Mouse (Mus musculus) C2C12 (cell line): ENCODE measurements around the gene Ppm1h. TPM values are rescaled to one million over a fixed set of nuclear protein-coding genes. Genes with fewer than 3 reads are reported as not detected.

Experiments used
- H3K27me3 ChIP-seq: one replicate; pipeline ENCODE4 v1.6.1; 2011; ENCODE audit not compliant: control insufficient read depth, insufficient read depth, insufficient read length
- H3K36me3 ChIP-seq: one replicate; pipeline ENCODE4 v1.6.1; 2011; ENCODE audit not compliant: control insufficient read depth, insufficient read depth
- H3K4me3 ChIP-seq: one replicate; pipeline ENCODE4 v1.5.1; 2011; ENCODE audit warnings: mild to moderate bottlenecking, control low read depth; ENCODE audit not compliant: poor library complexity, insufficient read depth, severe bottlenecking
- H3K79me2 ChIP-seq: one replicate; pipeline ENCODE4 v1.6.1; 2011; ENCODE audit not compliant: control insufficient read depth, insufficient read depth
- H3K79me3 ChIP-seq: one replicate; pipeline ENCODE4 v1.6.1; 2011; ENCODE audit warnings: low read depth, control low read depth
- H3ac ChIP-seq: one replicate; pipeline ENCODE3; 2011; ENCODE audit warnings: low read depth; ENCODE audit not compliant: control insufficient read depth, insufficient read length
- CEBPB ChIP-seq: IDR thresholded peaks from one replicate; pipeline ENCODE4 v1.6.1; 2011; ENCODE audit warnings: low read depth, mild to moderate bottlenecking, control low read depth, moderate library complexity
- CTCF ChIP-seq: IDR thresholded peaks from one replicate; pipeline ENCODE4 v1.5.1; 2011; ENCODE audit not compliant: control insufficient read depth, insufficient read depth, insufficient read length
- FOSL1 ChIP-seq: IDR thresholded peaks from one replicate; pipeline ENCODE4 v1.8.0; 2011; ENCODE audit warnings: mild to moderate bottlenecking, low read length; ENCODE audit not compliant: poor library complexity, insufficient read depth, severe bottlenecking
- MAX ChIP-seq: IDR thresholded peaks from one replicate; pipeline ENCODE4 v1.6.1; 2011; ENCODE audit warnings: mild to moderate bottlenecking, control low read depth
- MYOD1 ChIP-seq: IDR thresholded peaks from one replicate; pipeline ENCODE4 v1.6.1; 2011; ENCODE audit warnings: low read depth; ENCODE audit not compliant: control insufficient read depth, insufficient read length
- MYOG ChIP-seq: IDR thresholded peaks from one replicate; pipeline ENCODE4 v1.6.1; 2011; ENCODE audit not compliant: control insufficient read depth, insufficient read length; ENCODE audit errors: extremely low read depth
- USF1 ChIP-seq: IDR thresholded peaks from one replicate; pipeline ENCODE4 v1.6.1; 2011; ENCODE audit warnings: low read depth, mild to moderate bottlenecking, control low read depth, moderate library complexity
- polyA plus RNA-seq: library from polyadenylated mRNA; unstranded; fragments of >200 nt; fragmentation: generic; extraction: Trizol; gene quantifications from one replicate; pipeline ENCODE4 v1.2.1, GENCODE M21; 2012; ENCODE audit warnings: missing spikeins

The Ppm1h gene
- polyA plus RNA-seq, 1 experiment: 0.06 TPM

- H3ac ChIP-seq: no peak overlapping the region
- no peaks in the 10 kb centered on the region for H3K79me2 ChIP-seq
- H3K4me3 ChIP-seq: no peak overlapping the region
- H3K27me3 ChIP-seq: no peaks in the 10 kb centered on the region
- H3K79me3 ChIP-seq: no peaks in the 10 kb centered on the region
- TF ChIP-seq FOSL1 (no peak), MYOG (no peak), USF1 (no peak), MAX (no peak), MYOD1 (no peak), CEBPB (no peak), CTCF (no peak)
- no peaks in the 10 kb centered on the region for H3K36me3 ChIP-seq
These were observed 178.6 kb downstream of the Ppm1h start for GRCm38 (mm10) chr10:122857155-122857554.

DNA sequence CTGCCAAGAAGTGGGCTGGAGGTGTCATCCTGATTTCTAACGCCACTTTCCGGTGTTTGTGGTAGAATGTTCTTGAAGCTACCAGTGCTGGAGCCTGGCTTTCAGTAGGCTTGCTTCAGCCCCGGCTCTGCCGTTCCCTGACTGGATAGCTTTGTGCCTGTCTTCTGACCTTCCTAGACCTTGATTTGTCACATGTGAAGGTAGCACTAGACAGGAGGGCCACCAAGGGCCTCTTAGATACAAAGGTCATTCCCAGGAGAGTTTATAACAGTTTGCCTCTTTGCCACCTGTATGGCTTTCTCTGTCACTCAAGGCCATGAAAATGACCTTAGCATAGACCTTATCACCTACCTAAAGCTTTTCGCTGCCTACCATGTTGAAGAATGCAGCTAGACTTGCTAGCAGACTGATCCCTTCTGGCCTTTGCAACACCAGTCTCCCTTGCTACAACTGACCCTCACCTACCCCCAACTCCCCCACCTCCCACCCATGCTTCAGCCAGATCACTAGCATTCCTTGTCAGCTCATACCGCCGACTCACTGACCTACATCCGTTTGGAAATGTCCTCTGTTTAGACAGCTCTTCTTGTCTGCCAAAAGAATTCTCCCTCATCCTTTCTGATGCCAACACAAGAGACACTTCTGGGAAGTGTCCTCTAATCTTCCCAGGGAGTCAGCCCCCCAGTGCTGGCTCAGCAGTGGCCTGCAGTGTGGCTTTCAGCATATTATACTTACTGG lies 180.5 kb downstream of the Ppm1h start:
- Histone ChIP-seq H3K4me3 (no peak overlapping the region), H3K79me2 (no peaks in the 10 kb centered on the region), H3K79me3 (no peaks in the 10 kb centered on the region), H3K36me3 (no peaks in the 10 kb centered on the region), H3ac (no peak overlapping the region), H3K27me3 (no peaks in the 10 kb centered on the region)
- no peak for TF ChIP-seq MYOG
- TF ChIP-seq FOSL1: no peak
- TF ChIP-seq MAX: no peak

DNA sequence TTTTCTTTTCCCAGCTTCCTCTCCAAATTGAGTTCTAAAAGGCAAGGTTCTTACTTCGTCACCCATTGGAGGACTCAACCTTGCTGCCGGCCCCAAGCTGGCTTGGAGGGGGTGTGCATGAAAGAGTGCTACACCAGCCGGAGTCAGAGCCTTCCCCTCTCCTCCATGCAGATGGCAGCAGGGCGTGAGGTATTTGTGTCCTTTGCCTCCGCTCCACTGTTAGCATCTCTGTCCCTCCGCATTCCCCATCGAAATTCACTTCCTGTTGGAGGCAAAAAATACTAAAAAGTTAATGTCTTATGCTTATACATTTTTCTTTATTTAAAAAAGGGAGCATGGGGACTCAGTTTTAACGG lies 181.1 kb downstream of the Ppm1h start:
- TF ChIP-seq CTCF (no peak), USF1 (no peak), MYOG (no peak), FOSL1 (no peak), MAX (no peak), MYOD1 (no peak), CEBPB (no peak)
- no peaks in the 10 kb centered on the region for H3K79me2 ChIP-seq
- no peaks in the 10 kb centered on the region for H3K27me3 ChIP-seq
- H3K79me3 ChIP-seq: no peaks in the 10 kb centered on the region
- H3ac ChIP-seq: no peak overlapping the region
- no peak overlapping the region for H3K4me3 ChIP-seq
- H3K36me3 ChIP-seq: no peaks in the 10 kb centered on the region

- no peaks in the 10 kb centered on the region for H3K79me2 ChIP-seq
- no peak overlapping the region for H3K4me3 ChIP-seq
- H3K27me3 ChIP-seq: no peaks in the 10 kb centered on the region
- no peak for TF ChIP-seq MYOG
- no peak for TF ChIP-seq USF1
- TF ChIP-seq CTCF: no peak
- TF ChIP-seq MYOD1: no peak
- TF ChIP-seq CEBPB: no peak
- TF ChIP-seq MAX: no peak
- TF ChIP-seq FOSL1: no peak
- H3K79me3 ChIP-seq: no peaks in the 10 kb centered on the region
- no peaks in the 10 kb centered on the region for H3K36me3 ChIP-seq
- H3ac ChIP-seq: no peak overlapping the region
These were observed 181.5 kb downstream of the Ppm1h start for GRCm38 (mm10) chr10:122860076-122860475.

GRCm38 (mm10) chr10:122861696-122862385 lies 183.3 kb downstream of the Ppm1h start:
- Histone ChIP-seq H3K4me3 (no peak overlapping the region), H3K27me3 (no peaks in the 10 kb centered on the region), H3K79me2 (no peaks in the 10 kb centered on the region), H3K36me3 (no peaks in the 10 kb centered on the region), H3ac (no peak overlapping the region), H3K79me3 (no peaks in the 10 kb centered on the region)
- TF ChIP-seq USF1 (no peak), MAX (no peak), MYOG (no peak), FOSL1 (no peak), MYOD1 (no peak), CEBPB (no peak)

- H3K36me3 ChIP-seq: no peaks in the 10 kb centered on the region
- H3K4me3 ChIP-seq: no peak overlapping the region
- no peak overlapping the region for H3ac ChIP-seq
- TF ChIP-seq MYOD1 (no peak), USF1 (no peak), FOSL1 (no peak), CTCF (no peak), MYOG (no peak), MAX (no peak), CEBPB (no peak)
- no peaks in the 10 kb centered on the region for H3K79me2 ChIP-seq
- no peaks in the 10 kb centered on the region for H3K79me3 ChIP-seq
- H3K27me3 ChIP-seq: no peaks in the 10 kb centered on the region
These were observed 183.9 kb downstream of the Ppm1h start for GRCm38 (mm10) chr10:122862386-122863023.
